8 mouse cellular contexts compared by ENCODE assay signal in genomic region chr4:82623081-82623538, GRCm38 (mm10).
A peak's percentile ranks its signal among the peaks of the same experiment; 100 is the strongest.
DNase-seq lines count a peak whose midpoint lies in the region; ATAC-seq and TF ChIP-seq lines count a peak whose summit lies in the region.

No protein-coding gene starts in this region.

- no peaks in the 10 kb centered on the region for H3K27me3 ChIP-seq in midbrain, embryonic 13.5 days

- no peak overlapping the region for H3K9ac ChIP-seq in midbrain, embryonic 13.5 days (replicated peaks)

- peak overlapping the region; percentile 71; the same call in 1 of the 2 replicates for H3K27ac ChIP-seq in layer of hippocampus, adult 2 months
- peak overlapping the region; percentile 82 for H3K27ac ChIP-seq in embryonic fibroblast, embryonic 13.5 days (ENCODE audit: insufficient read depth, low read length)
- H3K27ac ChIP-seq in midbrain, embryonic 13.5 days, result peak overlapping the region; percentile 70

- TF ChIP-seq POLR2A in embryonic fibroblast, embryonic 13.5 days (IDR thresholded peaks at IDR 0.05; ENCODE audit: low read depth, low read length), result no peak

- TF ChIP-seq CTCF in layer of hippocampus, adult 2 months (conservative IDR thresholded peaks at IDR 0.05), result no peak
- no peak for TF ChIP-seq CTCF in embryonic fibroblast, embryonic 13.5 days (IDR thresholded peaks at IDR 0.05; ENCODE audit: borderline replicate concordance, insufficient read depth, low read length)

- no peaks in the 10 kb centered on the region for H3K9me3 ChIP-seq in midbrain, embryonic 13.5 days

- no peak overlapping the region for H3K4me2 ChIP-seq in midbrain, embryonic 13.5 days (replicated peaks)

- no peaks in the 10 kb centered on the region for H3K36me3 ChIP-seq in midbrain, embryonic 13.5 days

- DNase-seq in layer of hippocampus, adult 2 months (ENCODE audit: low spot score in 2 of 2), result no peak
- DNase-seq in layer of hippocampus, adult 9-11 months, result no peak
- no peak for DNase-seq in thymus, adult 18-20 months
- no peak for DNase-seq in layer of hippocampus, adult 9-10 months (ENCODE audit: low spot score)
- no peak for DNase-seq in layer of hippocampus, adult 8-10 months (ENCODE audit: low spot score in 2 of 2)

- 0 out of 2 replicates have a peak, but pooled peaks have one; percentile 5 for ATAC-seq in granulocyte monocyte progenitor cell, adult 5-6 weeks (replicated peaks; ENCODE audit: poor library complexity, severe bottlenecking)
- no peak; the same call in 1 of the 2 replicates for ATAC-seq in midbrain, embryonic 13.5 days

- WGBS in midbrain, embryonic 13.5 days, result 69% methylated on average over 12 of the region's 12 CpGs

- peaks cover 2% of the 10 kb centered on the region; the same call in 1 of the 2 replicates for H3K4me1 ChIP-seq in embryonic fibroblast, embryonic 13.5 days (ENCODE audit: control insufficient read depth, insufficient read depth, low read length)
- H3K4me1 ChIP-seq in midbrain, embryonic 13.5 days (replicated peaks), result peaks cover 30% of the 10 kb centered on the region

- H3K4me3 ChIP-seq in layer of hippocampus, adult 2 months, result peak overlapping the region; percentile 6; the same call in 1 of the 2 replicates
- H3K4me3 ChIP-seq in embryonic fibroblast, embryonic 13.5 days (ENCODE audit: insufficient read depth, low read length), result no peak overlapping the region
- H3K4me3 ChIP-seq in midbrain, embryonic 13.5 days (replicated peaks), result no peak overlapping the region
